Mouse (Mus musculus) right cerebral cortex, adult 2 months (tissue): ENCODE data around the gene Hyal2.

Experiments used
- DNase-seq, 2 experiments: peaks; one replicate each; pipeline ENCODE4 v3.0.0; 2021 to 2022; ENCODE audit warnings: low spot score in 2 of 2

The Hyal2 gene

DNA sequence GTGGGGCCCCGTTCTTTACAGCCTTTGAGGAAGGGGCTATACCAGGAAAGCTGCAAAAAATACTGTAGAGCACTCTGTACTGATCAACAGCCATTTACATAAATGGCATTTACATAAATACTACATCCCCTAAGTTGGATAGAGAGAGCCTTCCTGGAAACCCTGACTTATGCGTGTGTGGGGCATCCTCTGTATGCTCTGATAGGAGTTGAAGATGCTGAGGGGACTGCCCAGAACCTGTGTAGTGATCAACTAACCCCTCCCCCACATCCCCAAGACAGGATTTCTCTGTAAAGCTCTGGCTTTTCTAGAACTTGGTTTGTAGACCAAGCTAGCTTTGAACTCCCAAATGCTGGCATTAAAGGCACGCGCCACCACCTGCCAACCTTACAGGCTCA lies 41.7 kb downstream of the Hyal2 start:
- DNase-seq, result no peak

DNA sequence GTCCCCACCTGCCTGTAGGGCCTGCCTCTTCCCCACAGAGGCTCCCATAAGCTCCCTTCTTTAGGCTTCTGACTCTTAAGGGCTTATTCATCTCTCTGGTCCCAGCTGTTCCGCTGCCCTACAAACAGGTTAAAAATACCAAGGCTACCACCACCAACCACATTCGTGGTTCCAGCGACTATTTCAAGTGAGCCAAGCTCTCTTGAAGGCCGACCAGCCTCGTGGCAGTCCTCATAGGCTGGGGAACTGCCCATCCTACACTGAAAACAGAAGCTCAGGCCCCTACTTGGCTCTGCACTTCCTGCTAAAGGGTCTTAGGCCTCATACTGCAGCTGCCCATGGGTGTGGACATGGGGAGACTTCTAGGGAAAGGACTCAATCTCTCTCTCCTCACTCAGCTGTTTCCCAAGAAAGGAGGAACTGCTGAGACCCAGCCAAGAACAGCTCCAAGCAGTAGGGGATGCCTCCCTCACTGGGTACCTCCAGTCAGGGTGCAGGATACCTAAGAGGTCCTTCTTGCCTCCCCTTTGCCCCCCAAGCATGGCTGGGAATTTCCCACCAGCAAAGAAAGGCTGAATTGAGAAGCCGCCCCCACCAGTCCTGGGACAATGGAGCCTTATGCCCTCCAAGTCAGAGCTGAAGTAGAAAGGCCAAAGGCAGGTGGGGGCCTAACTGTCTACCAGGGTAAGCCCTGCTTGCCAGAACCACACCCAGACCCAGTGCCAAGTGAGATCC lies 43.9 kb downstream of the Hyal2 start:
- DNase-seq, result peak in 1 of 2 experiments; percentile 34

DNA sequence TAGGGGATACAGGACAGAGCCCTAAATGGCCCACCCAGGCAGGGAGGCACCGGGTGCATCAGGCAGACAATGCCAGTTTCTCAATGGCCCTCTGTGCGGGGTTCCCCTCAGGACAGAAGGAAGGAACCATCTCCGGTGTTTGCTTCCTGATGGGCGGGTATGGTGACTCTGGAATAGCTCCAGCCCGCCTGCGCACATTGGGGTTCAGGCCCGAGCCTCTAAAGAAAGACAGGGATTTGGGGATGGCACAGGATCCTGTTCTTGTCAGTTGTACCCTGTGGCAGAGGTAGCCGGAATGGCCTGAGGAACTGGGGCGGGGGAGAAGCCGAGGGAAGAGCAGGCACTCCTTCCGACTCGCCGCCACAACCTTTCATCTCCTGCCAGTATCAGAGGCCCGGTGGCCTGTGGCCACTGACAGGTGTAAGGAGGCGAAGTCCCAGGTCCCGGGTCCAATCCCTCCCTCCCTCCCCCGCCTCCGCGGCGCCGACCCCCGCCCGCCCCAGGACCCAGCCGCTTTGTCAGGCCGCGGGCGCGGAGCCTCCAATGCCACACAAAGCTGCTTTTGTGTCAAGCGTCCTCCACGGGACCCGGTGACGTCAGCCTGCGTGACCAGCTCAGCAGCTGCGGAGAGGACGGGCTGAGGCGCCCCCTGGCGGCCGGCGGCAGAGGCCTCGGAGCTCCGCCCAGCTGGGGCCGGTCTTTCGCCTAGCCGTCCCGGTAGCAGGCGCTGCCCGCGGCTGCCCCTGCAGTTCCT lies 44.6 kb downstream of the Hyal2 start:
- peak; percentile 98 for DNase-seq

DNA sequence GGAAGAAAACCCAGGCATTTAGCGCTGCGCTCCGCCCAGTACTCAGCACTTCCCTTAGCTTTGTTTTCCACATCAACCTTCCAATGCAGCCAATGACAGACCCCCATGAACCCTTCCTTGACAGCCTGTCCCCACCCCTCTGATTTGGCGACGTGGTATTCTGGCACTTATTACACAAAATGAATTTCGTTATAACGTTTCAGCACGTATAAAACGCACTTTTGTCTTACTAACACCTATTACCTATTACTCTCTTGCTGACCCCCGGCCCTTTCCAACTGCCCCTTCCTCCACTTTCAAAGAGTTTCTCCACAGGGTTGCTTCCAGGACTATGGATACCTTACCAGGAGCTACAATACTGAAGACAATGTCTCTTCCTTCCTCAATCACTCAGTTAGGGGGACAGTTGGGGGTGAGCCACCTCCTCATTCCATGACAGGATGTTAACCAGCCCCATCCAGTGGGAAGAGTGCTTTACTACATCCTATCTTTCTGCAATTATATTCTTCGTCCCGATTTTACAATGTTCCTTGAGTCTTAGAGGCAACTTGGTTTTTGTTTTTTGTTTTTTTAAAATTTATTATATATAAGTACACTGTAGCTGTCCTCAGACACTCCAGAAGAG lies 45.3 kb downstream of the Hyal2 start:
- DNase-seq, result no peak

DNA sequence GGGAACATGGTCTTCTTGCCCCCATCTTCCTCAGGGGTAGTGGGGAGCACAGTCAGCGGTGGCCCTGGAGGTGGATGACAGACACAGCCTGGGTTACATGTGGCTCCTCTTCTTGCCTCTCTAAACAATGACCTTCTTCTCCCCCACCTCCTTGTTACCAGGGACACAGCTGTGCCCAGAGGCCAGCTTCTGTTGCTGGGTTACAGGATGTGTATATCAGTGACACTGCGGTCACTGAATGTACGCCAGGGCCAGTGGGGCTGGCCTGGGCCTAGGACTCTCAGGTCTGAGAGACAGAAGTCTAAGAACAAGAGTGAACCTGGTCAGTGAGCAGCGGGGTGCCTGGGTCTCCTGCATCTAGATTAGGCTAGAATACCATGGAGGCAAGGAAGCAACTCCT lies 47.3 kb downstream of the Hyal2 start:
- no peak for DNase-seq

DNA sequence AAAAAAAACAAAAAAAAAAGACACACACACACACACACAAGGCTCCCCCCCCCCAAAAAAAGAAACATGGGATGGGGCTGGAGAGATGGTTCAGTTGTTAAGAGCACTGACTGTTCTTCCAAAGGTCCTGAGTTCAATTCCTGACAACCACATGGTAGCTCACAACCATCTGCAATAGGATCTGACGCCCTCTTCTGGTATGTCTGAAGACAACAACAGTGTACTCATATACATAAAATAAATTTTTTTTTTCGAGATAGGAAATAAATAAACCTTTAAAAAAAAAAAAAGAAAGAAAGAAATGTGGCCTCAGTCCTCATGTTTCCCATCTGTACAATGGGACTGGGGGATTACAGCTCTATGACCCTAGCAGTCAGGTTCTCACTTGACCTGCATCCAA lies 49.7 kb downstream of the Hyal2 start:
- DNase-seq, result no peak

DNA sequence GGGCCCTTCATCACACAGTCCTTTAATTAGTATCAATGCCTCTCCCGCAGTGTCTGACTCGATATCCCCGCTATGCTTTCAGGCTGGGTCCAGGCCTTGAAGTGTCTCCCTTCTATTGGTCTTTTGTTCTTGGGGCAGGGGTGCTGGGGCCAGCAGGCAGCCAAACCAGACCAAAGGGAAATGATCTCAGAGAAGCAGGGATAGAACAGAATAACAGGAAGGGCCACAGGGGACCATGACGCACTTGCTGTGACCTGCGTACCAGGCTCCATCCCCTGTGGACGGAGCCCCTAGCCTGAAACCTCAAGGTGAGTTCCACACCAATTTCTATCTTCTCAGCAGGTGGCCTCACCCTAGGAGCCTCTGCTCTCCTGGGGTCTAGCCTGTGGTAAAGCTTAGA lies 50.4 kb downstream of the Hyal2 start:
- DNase-seq, result no peak

DNA sequence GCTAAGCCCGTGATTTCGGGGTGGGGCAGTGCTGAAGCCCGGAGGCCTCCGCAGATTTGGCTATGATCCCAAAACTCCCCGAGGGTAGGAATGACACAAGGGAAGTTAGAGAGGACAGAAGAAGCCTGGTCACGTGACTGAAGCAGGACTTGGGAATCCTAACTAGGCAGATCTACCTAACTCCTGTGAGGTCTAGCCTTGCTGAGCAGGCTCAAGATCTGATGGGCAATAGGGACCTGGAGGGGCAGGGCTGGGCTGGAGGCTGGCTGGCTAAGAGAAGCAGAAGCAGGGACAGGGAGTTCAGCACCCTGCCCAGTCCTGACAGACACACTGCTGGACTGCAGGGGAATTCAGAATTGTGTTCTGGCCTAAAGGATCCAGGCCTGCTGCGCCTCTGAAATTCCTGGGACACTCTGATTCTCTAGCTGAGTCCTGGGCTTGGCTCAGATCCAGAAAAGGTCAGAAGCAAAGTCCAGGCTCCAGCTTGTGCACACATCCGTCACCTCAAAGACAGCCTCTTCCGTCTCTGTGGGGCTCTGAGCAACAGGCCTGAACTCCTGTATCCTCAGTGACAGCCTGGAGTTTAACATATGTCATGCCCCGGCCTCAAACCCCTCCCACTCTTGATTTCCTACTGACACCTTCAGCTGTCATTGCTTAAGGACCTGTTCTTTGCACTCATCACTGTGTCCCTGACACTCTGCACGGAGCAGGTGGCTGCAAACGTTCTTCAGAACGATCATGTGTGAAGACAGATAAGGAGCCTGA lies 51.2 kb downstream of the Hyal2 start:
- DNase-seq, result no peak

DNA sequence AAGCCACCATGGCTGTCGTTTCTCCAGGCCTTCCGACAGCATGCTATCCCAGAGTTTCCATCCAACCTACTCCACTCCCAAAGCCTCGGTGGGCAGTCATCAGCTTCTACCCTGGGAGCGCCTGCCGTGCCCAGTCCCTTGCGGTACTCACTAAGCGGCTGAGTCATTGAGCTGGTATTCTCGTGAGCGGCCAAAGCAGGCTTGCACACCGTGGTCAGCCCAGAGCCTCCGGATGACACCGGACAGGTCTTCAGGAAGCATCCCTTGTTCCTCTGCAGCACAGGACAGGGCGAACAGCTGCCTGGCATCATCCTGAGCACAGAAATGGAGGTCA lies 51.8 kb downstream of the Hyal2 start:
- no peak for DNase-seq

DNA sequence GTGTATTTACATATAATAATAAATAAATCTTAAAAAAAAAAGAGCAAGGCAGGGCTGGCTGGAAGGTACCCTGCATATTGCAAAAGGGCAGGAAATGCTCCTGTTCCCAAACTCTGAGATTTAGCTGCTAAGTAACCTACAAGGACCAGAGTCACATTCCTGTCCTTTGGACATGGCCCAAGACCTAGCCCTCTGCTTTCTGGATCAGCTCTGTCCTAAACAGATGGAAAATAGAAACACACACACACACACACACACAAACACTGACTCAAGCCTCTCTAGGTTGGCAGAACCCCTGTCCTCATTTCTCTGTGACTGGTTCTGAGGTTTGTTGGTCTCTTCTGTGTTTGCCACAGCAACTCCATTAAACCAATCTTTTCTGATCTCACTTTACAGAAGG lies 53.2 kb downstream of the Hyal2 start:
- DNase-seq, result no peak
